Mouse (Mus musculus) heart, postnatal 36 days (tissue): ENCODE results near the gene Cacna1i. TPM values are rescaled to one million over a fixed set of nuclear protein-coding genes. Genes with fewer than 3 reads are reported as not detected.

Source experiments
- DNase-seq, 2 experiments: peaks; one replicate each; pipeline ENCODE4 v3.0.0; 2021 to 2022
- intact Hi-C: fragments of 180-260 bp; cut with DNase I; formaldehyde crosslinking; loops from one replicate; pipeline ENCODE4 v1.15.1; 2025
- total RNA-seq, 2 experiments: library from RNA; stranded (reverse); gene quantifications; 2 replicates each; pipeline ENCODE4 v1.2.3; 2021

The Cacna1i gene
- total RNA-seq, 2 experiments from 2014 or later, result 0.03 TPM; not detected in 1

DNA sequence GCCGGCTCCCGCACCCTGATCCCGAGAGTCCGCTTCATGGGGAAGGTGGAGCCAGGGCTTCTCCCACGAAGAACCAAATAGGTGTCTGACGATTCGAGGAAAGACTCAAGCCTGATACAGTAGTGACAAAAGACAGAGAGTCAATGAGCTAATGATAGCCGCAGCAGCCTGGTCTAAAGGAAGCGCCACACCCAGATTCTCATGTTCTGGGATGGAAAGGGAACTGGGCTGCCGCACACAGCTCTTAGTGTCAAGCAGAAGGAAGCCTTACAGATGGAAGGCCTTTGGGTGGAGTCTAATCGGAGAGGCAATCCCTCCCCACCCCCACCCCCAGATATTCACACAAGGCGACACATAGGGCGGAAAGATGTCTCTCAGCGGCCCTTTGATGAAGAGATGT is 104.8 kb downstream of the Cacna1i start:
- DNase-seq, result no peak
- intact Hi-C loops, result loop anchor here (5.0 kb wide), 1 partner anchor 96 kb away; no protein-coding TSS in a partner anchor

DNA sequence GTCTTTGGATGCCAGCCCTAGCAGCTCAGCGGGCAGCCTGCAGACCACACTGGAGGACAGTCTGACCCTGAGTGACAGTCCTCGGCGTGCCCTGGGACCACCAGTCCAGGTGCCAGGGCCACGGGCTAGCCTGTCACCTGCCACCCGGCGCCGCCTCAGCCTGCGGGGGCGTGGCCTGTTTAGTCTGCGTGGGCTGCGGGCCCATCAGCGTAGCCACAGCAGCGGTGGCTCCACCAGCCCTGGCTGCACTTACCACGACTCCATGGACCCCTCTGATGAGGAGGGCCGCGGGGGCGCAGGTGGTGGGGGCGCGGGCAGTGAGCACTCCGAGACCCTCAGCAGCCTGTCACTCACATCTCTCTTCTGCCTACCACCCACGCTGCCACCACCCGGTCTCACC is 108.0 kb downstream of the Cacna1i start:
- no peak for DNase-seq
- intact Hi-C loops, result no loop called here

DNA sequence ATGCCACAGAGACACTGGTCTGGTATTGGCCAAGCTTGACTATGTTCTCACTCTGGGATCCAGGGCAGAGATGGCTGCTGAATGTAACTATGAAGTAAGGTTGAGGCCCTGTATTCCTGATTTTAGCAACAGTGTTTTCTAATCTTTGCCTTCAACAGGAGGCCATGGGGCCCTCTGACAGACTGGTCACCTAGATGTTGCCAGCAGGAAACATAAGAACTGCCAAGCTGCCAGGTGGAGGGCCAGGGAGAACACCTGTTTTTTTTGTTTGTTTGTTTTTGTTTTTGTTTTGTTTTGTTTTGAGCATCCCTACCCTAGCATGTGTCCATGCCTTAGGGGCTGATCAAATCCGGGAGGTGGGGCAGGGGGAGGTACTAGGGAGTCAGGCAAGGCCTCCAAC is 112.4 kb downstream of the Cacna1i start:
- intact Hi-C loops, result no loop called here
- no peak for DNase-seq

DNA sequence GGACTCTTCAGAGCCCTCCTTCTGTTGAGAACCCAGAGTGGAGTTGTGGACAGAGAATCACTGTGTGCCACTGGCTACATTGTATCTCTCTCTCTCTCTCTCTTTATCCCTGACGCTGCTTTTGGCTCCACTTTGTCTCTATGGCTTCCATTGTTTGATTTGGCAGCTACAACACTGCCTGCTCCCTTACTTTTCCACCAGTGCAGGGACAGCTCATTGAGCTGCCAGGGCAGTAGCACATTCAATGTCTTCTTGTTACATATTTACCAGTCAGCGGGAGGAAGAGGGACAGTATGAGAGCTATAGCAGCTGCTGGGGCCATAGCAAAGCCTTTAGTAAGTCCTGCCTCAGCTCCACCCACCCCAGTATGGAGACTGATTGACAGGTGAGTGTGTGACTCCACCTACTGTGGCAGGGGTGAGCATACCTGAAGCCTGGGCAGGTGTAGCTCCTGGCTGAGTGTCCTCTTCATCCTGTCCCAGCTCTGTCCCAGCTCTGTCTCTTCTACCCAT is 114.4 kb downstream of the Cacna1i start:
- intact Hi-C loops, result no loop called here
- DNase-seq, result no peak

DNA sequence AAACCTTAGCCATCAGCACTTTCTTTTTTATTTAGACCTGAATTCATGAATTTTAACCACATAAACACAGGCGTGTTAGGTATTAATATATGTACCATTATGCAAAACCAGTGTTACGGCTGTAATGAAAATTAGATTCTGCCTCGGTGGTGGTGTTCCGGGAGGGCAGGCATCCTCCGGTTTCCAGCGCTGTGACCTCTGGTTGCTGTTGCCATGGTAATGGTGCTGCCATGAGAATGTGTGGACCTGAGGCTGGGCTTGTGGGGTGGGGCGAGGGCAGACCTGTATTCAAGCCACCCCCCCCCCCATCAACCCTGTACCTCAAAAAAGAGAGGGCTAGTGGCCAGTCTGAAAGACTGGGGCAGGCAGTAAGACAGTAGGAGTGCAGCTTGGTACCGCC is 114.9 kb downstream of the Cacna1i start:
- intact Hi-C loops, result no loop called here

DNA sequence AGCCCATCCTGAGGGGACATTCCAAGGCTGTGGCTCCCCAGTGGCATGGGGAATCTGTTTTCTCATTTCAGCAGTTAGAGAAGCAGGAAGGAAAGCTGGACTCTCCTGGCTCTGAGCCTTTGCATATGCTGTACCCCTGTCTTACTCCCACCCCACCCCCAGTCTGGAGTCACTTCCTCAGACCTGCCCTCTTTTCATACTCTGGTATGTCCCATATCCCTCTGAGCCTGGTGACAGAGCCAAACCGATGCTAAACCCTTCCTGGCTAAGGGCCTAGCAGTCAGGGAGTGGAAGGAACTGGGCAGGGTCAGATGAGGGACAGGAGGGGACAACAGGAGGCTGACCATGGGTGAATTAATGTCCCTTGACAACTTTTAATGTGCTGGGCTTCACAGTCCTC is 120.8 kb downstream of the Cacna1i start:
- peak in 1 of 2 experiments; percentile 4 for DNase-seq
- intact Hi-C loops, result no loop called here

More for the DNA sequence above, 114.9 kb downstream of the Cacna1i start:
- no peak for DNase-seq

DNA sequence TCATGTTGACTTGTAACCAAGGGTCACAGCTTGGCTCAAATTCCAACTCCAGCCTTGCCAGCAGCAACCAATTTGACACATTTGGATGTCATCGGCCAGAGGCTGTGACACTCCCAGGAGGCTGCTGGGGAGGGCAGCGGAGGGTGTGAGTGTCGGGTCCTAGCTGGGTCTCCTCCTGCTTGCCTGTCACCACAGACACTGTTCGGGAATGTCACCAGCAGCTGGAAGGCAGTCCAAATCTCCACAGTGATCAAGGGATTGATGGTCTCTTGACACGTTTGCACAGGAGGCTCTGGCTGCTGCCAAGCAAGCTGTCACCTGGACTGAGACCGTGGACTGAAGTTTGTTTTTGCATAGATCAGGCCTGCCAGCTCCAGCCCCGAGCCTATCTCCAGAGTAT is 123.6 kb downstream of the Cacna1i start:
- DNase-seq, result no peak
- intact Hi-C loops, result no loop called here

DNA sequence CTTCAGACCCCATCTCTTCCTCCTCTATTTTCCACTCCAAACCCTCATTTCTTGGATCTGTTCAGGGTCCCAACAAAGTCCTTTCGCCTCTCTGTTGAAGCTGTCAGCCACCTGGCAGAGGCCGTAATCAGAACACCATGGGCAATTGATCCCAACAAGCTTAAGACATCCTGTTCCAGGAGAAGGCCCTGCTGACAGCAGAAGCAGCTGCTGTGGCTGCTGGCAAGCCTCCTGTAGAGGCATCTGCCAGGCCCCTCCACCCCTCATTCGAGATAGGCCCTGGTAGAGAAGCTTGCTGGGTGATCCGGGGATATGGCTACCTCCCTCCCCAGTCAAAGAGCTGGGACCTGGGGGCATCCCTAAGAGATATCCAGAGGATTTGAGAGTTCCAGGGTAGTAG is 126.0 kb downstream of the Cacna1i start:
- intact Hi-C loops, result no loop called here
- no peak for DNase-seq

DNA sequence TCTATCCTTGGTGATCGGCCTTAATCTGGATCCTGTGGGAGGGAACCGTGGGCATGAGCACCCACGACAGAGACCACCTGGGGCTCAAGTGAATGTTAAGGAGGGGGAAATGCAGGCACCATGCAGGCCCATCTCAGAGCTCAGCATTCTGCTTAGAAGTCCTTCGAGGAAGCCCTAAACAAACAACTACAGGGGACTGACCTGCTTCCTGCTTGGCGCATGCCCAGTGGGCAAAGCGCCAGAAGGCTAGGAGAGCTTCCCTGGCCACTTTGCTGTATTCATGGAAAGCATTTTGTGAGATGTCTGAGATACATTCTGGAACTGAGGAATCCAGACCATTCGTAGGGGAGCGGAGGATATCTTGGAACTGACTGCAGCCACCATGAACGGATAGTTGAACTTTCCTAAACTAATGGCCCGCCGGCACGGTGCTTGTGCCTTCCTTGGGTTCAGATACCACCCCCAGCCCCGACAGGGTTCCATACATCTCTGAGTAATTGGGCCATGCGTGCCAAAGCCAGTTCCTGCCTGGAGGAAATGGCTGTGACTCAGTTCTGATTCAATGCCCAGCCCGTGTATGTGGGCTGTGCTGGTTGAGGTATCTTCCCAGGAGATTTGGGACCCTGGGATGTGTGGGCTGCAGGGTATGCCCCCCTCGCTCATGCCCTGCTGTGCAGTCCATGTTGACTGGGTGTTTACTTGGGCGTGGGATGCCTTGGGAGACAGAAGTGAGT is 127.1 kb downstream of the Cacna1i start:
- intact Hi-C loops, result no loop called here
- peak; percentile 18 to 35 for DNase-seq

DNA sequence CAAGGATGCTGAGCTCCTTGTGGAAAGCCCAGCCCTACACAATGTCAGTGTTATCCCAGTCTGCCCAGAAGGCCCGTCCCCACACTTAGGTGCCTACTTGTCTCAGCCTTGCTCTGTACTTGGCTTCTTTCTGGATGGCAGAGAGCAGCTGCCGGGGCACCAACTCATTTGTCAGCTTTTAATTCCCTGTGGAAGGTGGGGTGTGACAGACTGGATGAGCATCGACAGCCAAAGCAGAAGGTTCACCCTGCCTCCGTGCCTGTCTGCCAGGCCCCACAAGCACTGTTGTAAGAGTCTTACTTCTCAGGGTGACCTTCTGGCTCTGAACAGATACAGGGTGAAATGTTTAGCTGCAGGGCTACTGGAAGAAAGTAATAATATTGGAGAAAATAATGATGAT is 128.1 kb downstream of the Cacna1i start:
- intact Hi-C loops, result no loop called here
- DNase-seq, result no peak

DNA sequence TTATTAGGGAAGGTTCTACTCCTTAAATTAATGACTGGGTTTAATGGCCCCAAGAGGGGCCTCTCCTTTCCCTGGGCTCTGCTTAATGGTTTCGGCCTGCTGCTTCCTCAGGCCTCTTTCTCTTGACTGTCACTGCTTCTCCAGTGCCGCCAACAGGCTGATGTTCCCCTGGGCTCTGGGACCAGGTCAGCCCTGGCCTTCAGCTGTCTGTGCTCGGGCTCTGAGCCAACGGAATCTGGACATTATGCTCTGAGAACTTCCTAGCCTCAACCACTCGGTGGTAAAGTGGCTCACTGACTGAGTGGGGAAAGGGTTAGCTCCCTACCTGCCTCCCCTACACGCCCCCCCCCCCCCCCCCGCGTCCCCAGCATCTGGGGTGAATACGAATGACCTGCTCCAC is 130.0 kb downstream of the Cacna1i start:
- no peak for DNase-seq
- intact Hi-C loops, result no loop called here

DNA sequence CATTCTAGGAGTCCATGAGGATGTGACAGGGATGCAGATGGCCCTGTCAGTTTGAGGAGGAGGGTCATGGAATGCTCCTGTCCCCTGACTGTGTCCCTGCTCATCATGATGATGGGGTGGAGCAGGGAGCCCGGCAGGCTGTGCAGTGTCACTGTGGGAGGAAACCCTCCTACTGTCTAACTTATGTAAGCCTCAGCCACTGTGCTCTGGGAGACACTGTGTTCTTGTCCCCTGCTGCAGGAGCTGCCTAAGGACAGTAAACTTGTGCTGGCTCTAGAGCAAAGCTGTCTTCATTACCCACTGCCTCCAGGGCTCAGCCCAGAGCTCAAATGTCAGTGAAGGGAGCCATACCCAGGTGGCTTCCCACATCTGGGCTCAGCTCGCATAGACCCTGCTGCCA is 131.1 kb downstream of the Cacna1i start:
- no peak for DNase-seq
- intact Hi-C loops, result no loop called here

DNA sequence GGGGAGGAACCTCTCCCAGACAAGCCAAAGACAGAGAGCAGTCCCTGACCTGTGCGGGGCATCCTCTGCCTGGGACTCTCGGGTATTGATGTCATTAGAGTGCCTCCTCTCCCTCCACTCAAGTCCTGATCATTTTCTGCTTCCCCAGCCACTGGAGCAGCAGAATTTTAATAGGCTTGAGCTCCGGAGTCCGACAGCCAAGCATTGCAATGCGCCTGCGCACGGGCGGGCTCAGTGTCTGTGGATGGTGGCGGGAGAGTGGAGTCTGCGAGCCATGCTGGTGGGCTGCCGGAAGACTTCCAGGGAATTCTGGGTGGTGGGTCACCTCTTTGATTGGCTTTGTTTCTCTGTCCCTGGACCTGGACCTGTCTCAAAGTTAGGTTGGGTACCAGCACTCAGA is 143.3 kb downstream of the Cacna1i start:
- DNase-seq, result no peak
- intact Hi-C loops, result no loop called here

DNA sequence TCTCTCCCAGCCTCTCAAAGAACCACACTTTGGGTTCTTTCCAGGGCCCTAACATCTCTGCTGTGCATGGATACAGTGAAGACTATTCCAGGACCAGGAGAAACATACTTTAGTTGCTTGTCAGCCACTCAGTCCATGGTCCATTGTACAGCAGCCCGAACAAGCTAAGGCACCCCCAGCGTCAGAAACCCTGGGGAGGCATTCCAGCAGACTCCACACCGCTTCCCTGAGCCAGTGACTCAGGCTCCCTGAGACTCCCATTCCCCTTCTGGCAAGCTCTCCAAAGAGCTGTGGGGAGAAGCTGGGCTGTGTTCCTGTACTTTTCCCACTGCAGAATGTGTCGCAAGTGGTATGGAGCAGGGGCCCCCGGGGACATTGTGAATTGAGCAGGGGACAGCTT is 149.9 kb downstream of the Cacna1i start:
- intact Hi-C loops, result no loop called here
- no peak for DNase-seq

DNA sequence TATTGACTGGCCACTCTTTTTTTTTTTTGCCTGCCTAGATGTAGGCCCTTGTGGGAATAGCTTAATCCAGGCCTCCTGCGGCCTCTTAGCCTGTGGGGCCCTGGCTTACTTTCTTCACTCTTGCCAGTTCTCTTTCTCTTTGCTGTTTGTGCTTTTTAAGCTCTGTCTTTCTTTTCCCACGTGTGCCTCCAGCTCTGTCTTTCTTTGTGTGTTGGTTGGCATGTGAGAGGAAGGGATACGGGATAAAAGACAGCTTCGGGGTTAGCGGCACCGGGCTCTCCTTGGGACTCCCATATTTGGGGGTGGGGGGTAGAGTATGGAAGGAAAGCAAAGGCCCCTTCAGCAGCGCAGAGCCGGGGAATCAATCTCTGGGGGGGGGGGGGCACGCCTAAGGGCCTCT is 151.0 kb downstream of the Cacna1i start:
- DNase-seq, result no peak
- intact Hi-C loops, result no loop called here

DNA sequence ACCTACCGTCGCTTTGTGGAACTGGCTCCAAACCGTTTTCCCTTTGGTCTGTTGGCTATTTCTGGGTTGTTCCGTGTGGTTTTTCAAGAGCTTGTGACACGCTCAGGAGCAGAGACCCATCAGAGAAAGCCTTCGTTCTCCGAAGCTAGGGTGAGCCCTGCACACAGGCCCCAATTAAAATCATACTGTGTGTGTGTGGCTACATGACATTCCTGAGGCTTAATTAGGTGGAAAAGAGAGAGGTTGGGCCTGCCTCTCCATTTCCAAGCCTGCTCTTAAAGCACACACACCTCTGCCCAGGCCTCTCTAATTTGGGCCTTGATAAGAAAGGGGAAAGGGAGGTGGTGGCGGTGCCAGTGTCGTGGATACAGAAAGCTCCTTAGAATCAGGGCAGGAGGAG is 151.4 kb downstream of the Cacna1i start:
- DNase-seq, result no peak
- intact Hi-C loops, result no loop called here

DNA sequence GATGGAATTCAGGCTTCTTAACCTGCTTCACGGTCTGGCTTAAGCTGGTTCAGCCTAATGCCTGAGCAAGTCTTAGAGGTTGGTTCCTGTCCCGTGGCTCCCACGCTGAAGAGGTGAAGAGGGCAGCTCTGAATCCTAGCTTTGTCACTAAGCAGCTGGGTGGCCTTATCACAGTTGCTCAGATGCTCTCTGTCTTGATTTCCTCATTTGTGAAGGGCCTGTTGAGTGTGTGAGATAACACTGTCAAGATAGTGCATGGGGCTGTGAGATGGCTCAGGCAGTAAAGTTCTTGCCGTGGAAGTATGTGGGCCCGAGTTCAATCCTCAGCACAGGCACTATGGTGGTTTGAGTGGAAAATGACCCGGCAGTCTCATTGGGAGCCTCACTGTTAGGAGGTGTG is 153.2 kb downstream of the Cacna1i start:
- DNase-seq, result no peak
- intact Hi-C loops, result no loop called here

DNA sequence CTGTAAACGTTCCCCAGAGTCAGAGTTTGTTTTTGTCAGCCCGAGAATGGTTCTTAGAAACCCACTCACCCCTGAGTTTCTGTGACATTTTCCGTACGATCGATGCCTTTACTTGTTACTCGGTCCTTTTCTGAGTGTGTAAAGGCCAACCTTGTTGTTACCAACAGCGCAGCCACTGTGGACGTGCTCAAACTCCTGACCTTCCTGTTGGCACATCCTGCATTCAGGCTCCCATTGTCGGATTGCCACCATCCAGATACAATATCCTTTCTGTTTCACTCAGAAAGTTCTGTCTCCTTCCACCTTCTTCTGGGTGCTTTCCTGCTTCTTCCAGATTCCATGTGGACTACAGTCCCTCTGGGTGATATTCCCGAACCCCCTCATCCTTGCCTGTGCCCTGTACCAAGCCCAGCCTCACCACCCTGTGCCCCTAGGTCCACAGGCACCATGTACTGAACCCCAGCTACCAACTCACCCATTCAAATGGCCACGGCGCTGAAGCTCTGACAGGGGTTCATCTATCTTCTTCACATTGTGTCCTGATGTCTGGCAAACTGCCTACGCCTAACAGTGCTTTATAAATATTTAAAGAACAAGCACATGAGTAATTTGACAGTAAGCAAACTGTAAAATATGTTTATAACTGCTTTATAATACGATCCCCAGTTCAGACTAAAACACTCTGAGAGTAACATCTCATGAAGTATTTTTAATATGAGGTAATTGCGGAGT is 159.1 kb downstream of the Cacna1i start:
- no peak for DNase-seq
- intact Hi-C loops, result no loop called here
